Mouse (Mus musculus) cortical plate, adult 2 months (tissue): ENCODE measurements around the gene Tns1. TPM values are rescaled to one million over a fixed set of nuclear protein-coding genes. Genes with fewer than 3 reads are reported as not detected.
A peak's percentile ranks its signal among the peaks of the same experiment; 100 is the strongest.

Experiments
- H3K27ac ChIP-seq: fragments of 200-500 bp; 2 replicates; pipeline ENCODE4 v1.5.1; 2012; ENCODE audit warnings: low read length, control low read depth, inconsistent platforms; ENCODE audit not compliant: insufficient read depth
- H3K4me1 ChIP-seq: fragments of 200-500 bp; 2 replicates; pipeline ENCODE4 v1.6.1; 2011; ENCODE audit warnings: low read length; ENCODE audit not compliant: control insufficient read depth, insufficient read depth
- H3K4me3 ChIP-seq: fragments of 200-500 bp; 2 replicates; pipeline ENCODE4 v1.5.1; 2011; ENCODE audit warnings: mild to moderate bottlenecking, low read length, control low read depth; ENCODE audit not compliant: insufficient read depth
- CTCF ChIP-seq: fragments of 200-500 bp; IDR thresholded peaks from 2 replicates; pipeline ENCODE4 v1.5.1; 2011; ENCODE audit warnings: mild to moderate bottlenecking, control low read depth, low read length; ENCODE audit not compliant: insufficient read depth; ENCODE audit errors: extremely low read depth
- POLR2A ChIP-seq: fragments of 200-500 bp; IDR thresholded peaks from 2 replicates; pipeline ENCODE4 v1.6.1; 2011; ENCODE audit warnings: mild to moderate bottlenecking, low read length, control low read depth; ENCODE audit not compliant: insufficient read depth; ENCODE audit errors: extremely low read depth
- polyA plus RNA-seq: library from polyadenylated mRNA; depleted of rRNA; stranded (reverse); fragments of >200 nt; gene quantifications from 2 replicates; pipeline ENCODE4 v1.2.3, GENCODE M21; 2012

The Tns1 gene
- polyA plus RNA-seq, 1 experiment: 23.0 TPM

- Histone ChIP-seq H3K4me3 (no peak overlapping the region), H3K4me1 (peaks cover 4% of the 10 kb centered on the region; the same call in 1 of the 2 replicates), H3K27ac (no peak overlapping the region)
- TF ChIP-seq POLR2A (no peak), CTCF (no peak)
Measured at GRCm38 (mm10) chr1:73991226-73991625, 133.0 kb downstream of the Tns1 start.

DNA sequence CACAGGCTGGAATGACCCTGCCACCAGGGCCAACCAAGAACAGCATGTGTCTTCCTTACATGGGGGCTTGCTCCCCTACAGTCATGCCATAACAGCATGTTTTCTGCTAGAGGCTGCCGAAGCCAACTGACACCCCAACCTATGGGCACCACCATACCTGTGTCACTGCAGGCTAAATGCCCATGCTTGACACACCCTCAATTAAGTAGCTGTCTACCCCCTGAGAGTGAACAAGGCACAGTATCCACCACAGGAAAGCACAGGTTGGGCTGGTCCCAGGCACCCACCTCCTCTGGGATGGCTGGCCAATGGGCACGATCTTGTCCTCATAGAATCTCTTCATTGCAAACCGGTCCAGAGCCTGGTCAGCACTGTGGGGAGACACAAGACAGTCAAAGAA lies 134.2 kb downstream of the Tns1 start:
- TF ChIP-seq POLR2A (no peak), CTCF (no peak)
- Histone ChIP-seq H3K4me1 (peaks cover 4% of the 10 kb centered on the region; the same call in 1 of the 2 replicates), H3K27ac (no peak overlapping the region), H3K4me3 (no peak overlapping the region)

- TF ChIP-seq POLR2A (no peak), CTCF (no peak)
- no peak overlapping the region for H3K4me3 ChIP-seq
- 0 out of 2 replicates have a peak overlapping the region, but pooled peaks have one; percentile 6 for H3K27ac ChIP-seq
- H3K4me1 ChIP-seq: peaks cover 4% of the 10 kb centered on the region; the same call in 1 of the 2 replicates
Measured at GRCm38 (mm10) chr1:73987705-73988201, 136.5 kb downstream of the Tns1 start.

- TF ChIP-seq POLR2A (no peak), CTCF (peak; percentile 77)
- Histone ChIP-seq H3K4me3 (no peak overlapping the region), H3K27ac (no peak overlapping the region), H3K4me1 (peaks cover under 1% of the 10 kb centered on the region; the same call in 1 of the 2 replicates)
Measured at GRCm38 (mm10) chr1:73986268-73987045, 137.8 kb downstream of the Tns1 start.

GRCm38 (mm10) chr1:73985611-73986010 lies 138.6 kb downstream of the Tns1 start:
- TF ChIP-seq CTCF (no peak), POLR2A (no peak)
- H3K4me1 ChIP-seq: no peaks in the 10 kb centered on the region
- H3K4me3 ChIP-seq: no peak overlapping the region
- H3K27ac ChIP-seq: no peak overlapping the region

GRCm38 (mm10) chr1:73979214-73979613 lies 145.0 kb downstream of the Tns1 start:
- TF ChIP-seq CTCF: no peak
- no peak for TF ChIP-seq POLR2A

DNA sequence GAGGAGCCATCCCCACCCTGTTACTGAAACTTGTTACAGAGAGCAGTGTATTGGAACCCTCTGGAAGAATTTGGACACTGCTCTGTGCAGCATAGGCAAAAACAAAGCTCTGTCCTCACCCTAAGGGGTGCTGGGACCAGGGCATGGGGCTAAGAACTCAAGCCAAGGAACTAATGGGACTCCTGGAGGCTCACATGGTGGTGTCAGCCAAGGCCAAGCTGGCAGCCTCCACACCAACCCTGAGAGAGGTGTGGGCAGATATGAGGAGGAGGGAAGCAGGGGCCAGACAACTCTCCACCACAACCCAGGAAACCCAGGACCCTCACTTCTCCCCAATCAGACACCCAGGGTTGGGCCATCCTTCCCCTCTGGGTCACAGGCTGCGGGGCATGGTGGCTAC lies 145.7 kb downstream of the Tns1 start:
- peaks cover 3% of the 10 kb centered on the region; the same call in 1 of the 2 replicates for H3K4me1 ChIP-seq
- H3K4me3 ChIP-seq: no peak overlapping the region
- TF ChIP-seq CTCF: no peak
- TF ChIP-seq POLR2A: no peak
- H3K27ac ChIP-seq: no peak overlapping the region

More at GRCm38 (mm10) chr1:73979214-73979613, 145.0 kb downstream of the Tns1 start:
- Histone ChIP-seq H3K4me3 (no peak overlapping the region), H3K27ac (no peak overlapping the region; the same call in 1 of the 2 replicates), H3K4me1 (peaks cover 1% of the 10 kb centered on the region; the same call in 1 of the 2 replicates)

- Histone ChIP-seq H3K27ac (no peak overlapping the region), H3K4me3 (no peak overlapping the region), H3K4me1 (peaks cover 3% of the 10 kb centered on the region; the same call in 1 of the 2 replicates)
- TF ChIP-seq CTCF: no peak
- no peak for TF ChIP-seq POLR2A
Measured at GRCm38 (mm10) chr1:73973992-73974391, 150.3 kb downstream of the Tns1 start.

DNA sequence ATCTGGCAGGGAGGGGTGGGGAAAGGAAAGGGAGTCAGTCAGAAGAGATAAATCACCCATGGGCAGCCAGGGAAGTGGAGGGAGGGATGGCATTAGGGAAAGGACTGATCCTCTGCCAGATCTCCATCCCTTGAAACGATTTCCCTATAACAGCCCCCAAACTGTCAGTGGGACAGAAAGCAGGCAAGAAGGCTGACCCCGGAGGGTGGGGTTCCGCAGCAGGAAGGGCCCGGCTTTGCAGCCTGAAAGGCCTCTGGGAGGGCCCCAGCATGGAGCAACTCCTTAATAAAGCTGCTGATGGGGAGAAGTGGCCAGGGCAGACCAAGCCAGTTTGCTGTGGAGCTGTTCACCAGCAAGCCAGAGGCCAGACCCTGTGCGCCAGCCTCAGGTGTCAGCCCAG lies 151.5 kb downstream of the Tns1 start:
- no peak overlapping the region for H3K4me3 ChIP-seq
- H3K4me1 ChIP-seq: peaks cover 3% of the 10 kb centered on the region; the same call in 1 of the 2 replicates
- TF ChIP-seq CTCF (no peak), POLR2A (no peak)
- no peak overlapping the region for H3K27ac ChIP-seq

GRCm38 (mm10) chr1:73970161-73970730 lies 154.0 kb downstream of the Tns1 start:
- no peak overlapping the region for H3K4me3 ChIP-seq
- no peak overlapping the region for H3K27ac ChIP-seq
- H3K4me1 ChIP-seq: peaks cover 3% of the 10 kb centered on the region; the same call in 1 of the 2 replicates
- no peak for TF ChIP-seq CTCF
- no peak for TF ChIP-seq POLR2A
